Comparison of ENCODE assay signal across 18 mouse cellular contexts in the genomic region with DNA sequence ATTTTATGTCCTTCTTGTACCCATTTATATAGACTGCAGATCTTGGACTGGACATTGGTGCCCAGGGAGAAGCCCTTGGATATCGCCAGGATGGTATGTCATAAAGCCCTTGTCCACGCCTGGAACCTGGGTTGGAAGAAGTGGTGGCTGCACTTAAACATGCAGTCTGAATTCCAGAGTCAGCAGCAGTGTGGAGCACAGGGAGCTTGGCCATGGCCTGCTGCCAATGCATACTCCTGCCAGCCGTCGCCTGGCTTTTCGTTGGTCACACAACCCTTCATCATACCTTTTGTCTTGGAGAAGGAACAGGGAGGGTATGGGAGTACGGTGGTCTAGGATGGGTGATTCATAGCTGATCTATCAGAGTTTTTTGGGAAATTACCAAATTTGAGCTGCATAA. TPM values are rescaled to one million over a fixed set of nuclear protein-coding genes. Genes with fewer than 3 reads are reported as not detected.
A peak's percentile ranks its signal among the peaks of the same experiment; 100 is the strongest.
DNase-seq lines count a peak whose midpoint lies in the region; ATAC-seq lines count a peak whose summit lies in the region.
"Had no signal": no experiment of that assay in that cellular context is flagged by ENCODE, and none has a peak within 500 bp of the region (broad histone marks: within the 10 kb centered on the region; RNA-seq: fewer than 3 reads in every experiment).

No protein-coding gene starts in this region.

- ATAC-seq in heart, embryonic 15.5 days (replicated peaks; ENCODE audit: insufficient number of reproducible peaks, insufficient read depth, low FRiP score, low read depth) = peak; percentile 43; the same call in 1 of the 2 replicates

- peaks cover 92% of the 10 kb centered on the region for H3K36me3 ChIP-seq in heart, embryonic 15.5 days

- H3K27ac ChIP-seq in heart, embryonic 15.5 days = peak overlapping the region; percentile 35
- H3K27ac ChIP-seq: forebrain, embryonic 12.5 days; hindbrain, embryonic 12.5 days; midbrain, embryonic 10.5 days had no signal

- H3K9me3 ChIP-seq in heart, embryonic 15.5 days (replicated peaks) = no peaks in the 10 kb centered on the region
- H3K9me3 ChIP-seq: forebrain, embryonic 12.5 days; hindbrain, embryonic 12.5 days; midbrain, embryonic 10.5 days had no signal

- no peak overlapping the region for H3K4me2 ChIP-seq in heart, embryonic 15.5 days
- H3K4me2 ChIP-seq: forebrain, embryonic 12.5 days; hindbrain, embryonic 12.5 days; liver, embryonic 11.5 days had no signal

- intact Hi-C loops in left cerebral cortex, postnatal 4 days (cut with DNase I) = no loop called here
- intact Hi-C loops in left cerebral cortex, postnatal 10 days (cut with DNase I) = no loop called here
- intact Hi-C loops in heart, postnatal 36 days (cut with DNase I) = loop anchor here (2.0 kb wide), 1 partner anchor 18 kb away; no protein-coding TSS in a partner anchor

- peak; percentile 54 to 58 for DNase-seq in cerebellum, postnatal 10 days
- DNase-seq in cerebellum, postnatal 4 days (ENCODE audit: low spot score in 2 of 2) = no peak
- DNase-seq in heart, adult 8-10 months (ENCODE audit: low spot score) = no peak
- DNase-seq in left cerebral cortex, postnatal 4 days = peak; percentile 39
- DNase-seq in left cerebral cortex, postnatal 10 days (ENCODE audit: extremely low spot score in 1 of 2, low spot score in 2 of 2) = no peak
- DNase-seq in heart, postnatal 36 days = peak; percentile 34
- no peak for DNase-seq in yolk sac, embryonic 10.5 days (ENCODE audit: low spot score)
- DNase-seq: cerebellum, adult 9-11 months; gastrocnemius, postnatal 14 days; kidney, adult 11 months; right cerebral cortex, postnatal 25 days; thymus, adult 18-20 months had no signal

- no peaks in the 10 kb centered on the region for H3K27me3 ChIP-seq in heart, embryonic 15.5 days
- H3K27me3 ChIP-seq: forebrain, embryonic 12.5 days; hindbrain, embryonic 12.5 days had no signal

- H3K9ac ChIP-seq in heart, embryonic 15.5 days = no peak overlapping the region
- H3K9ac ChIP-seq: forebrain, embryonic 12.5 days; hindbrain, embryonic 12.5 days had no signal

- no peak overlapping the region for H3K4me3 ChIP-seq in heart, embryonic 15.5 days
- H3K4me3 ChIP-seq: forebrain, embryonic 12.5 days; hindbrain, embryonic 12.5 days; midbrain, embryonic 10.5 days; myocyte had no signal

- 38% methylated on average over 6 of the region's 6 CpGs for WGBS in heart, embryonic 15.5 days

- peaks cover 50% of the 10 kb centered on the region for H3K4me1 ChIP-seq in heart, embryonic 15.5 days (replicated peaks)
- H3K4me1 ChIP-seq: forebrain, embryonic 12.5 days had no signal

RNA-seq across cellular contexts. Expression of gene Ctnnb1, which starts 29.5 kb away (rescaled TPM):
- 284 and 370 TPM in 2 replicates for polyA plus RNA-seq in heart, embryonic 15.5 days (2015; fragmentation: Nextera tagmentation; extraction: Ambion mirVana)
- total RNA-seq in heart, adult 8-10 months (2022) = 100 to 1,000 TPM; 398 to 437 (median 405) TPM
- total RNA-seq in left cerebral cortex, postnatal 4 days (2021) = 100 to 1,000 TPM; 697 to 735 TPM
- 100 to 1,000 TPM; 681 to 724 TPM for total RNA-seq in left cerebral cortex, postnatal 10 days (2021)
- total RNA-seq in heart, postnatal 36 days (2021) = 100 to 1,000 TPM; 454 to 475 TPM

Comparison
In these comparisons a context has a peak if more than half of its experiments do, and no peak if none do; other contexts are left out.
1. DNase-seq: peak in cerebellum, postnatal 10 days (2 of 2), left cerebral cortex, postnatal 4 days (single experiment) and heart, postnatal 36 days (2 of 2); none in cerebellum, postnatal 4 days (0 of 2), heart, adult 8-10 months (single experiment), left cerebral cortex, postnatal 10 days (0 of 2) and yolk sac, embryonic 10.5 days (single experiment).